Mouse (Mus musculus) A20 (cell line): ENCODE results near the gene Eef1akmt3.
A peak's percentile ranks its signal among the peaks of the same experiment; 100 is the strongest.

Experiments used
- DNase-seq: peaks from one replicate; pipeline ENCODE4 v3.0.0-alpha.2; 2011; ENCODE audit warnings: low read depth, low spot score

The Eef1akmt3 gene

GRCm38 (mm10) chr10:127050119-127050474 is 8.8 kb upstream of the Eef1akmt3 start:
- DNase-seq, result no peak

GRCm38 (mm10) chr10:127049395-127050118 is 8.2 kb upstream of the Eef1akmt3 start:
- no peak for DNase-seq

GRCm38 (mm10) chr10:127048608-127049394 is 7.5 kb upstream of the Eef1akmt3 start:
- DNase-seq, result no peak

- DNase-seq, result no peak
Measured at GRCm38 (mm10) chr10:127047954-127048353, 6.6 kb upstream of the Eef1akmt3 start, which contains the start of gene Cyp27b1. Gene Cyp27b1 (plus strand): TSS chr10:127048250.

- DNase-seq, result no peak
Measured at GRCm38 (mm10) chr10:127043187-127043586, 1.9 kb upstream of the Eef1akmt3 start.

GRCm38 (mm10) chr10:127042468-127043115 is 1.3 kb upstream of the Eef1akmt3 start:
- DNase-seq, result peak; percentile 41

- DNase-seq, result peak; percentile 96
Measured at GRCm38 (mm10) chr10:127041774-127042338, 543 bp upstream of the Eef1akmt3 start.

GRCm38 (mm10) chr10:127040569-127041214 is 621 bp downstream of the Eef1akmt3 start:
- DNase-seq, result no peak

GRCm38 (mm10) chr10:127037641-127038040 is 3.7 kb downstream of the Eef1akmt3 start:
- DNase-seq, result no peak

- no peak for DNase-seq
Measured at GRCm38 (mm10) chr10:127036273-127036672, 5.0 kb downstream of the Eef1akmt3 start.

GRCm38 (mm10) chr10:127033301-127033741 is 8.0 kb downstream of the Eef1akmt3 start:
- no peak for DNase-seq

- DNase-seq, result peak; percentile 92
Measured at GRCm38 (mm10) chr10:127030336-127031296, 10.7 kb downstream of the Eef1akmt3 start, which contains the start of gene Tsfm. Gene Tsfm (minus strand): TSS chr10:127030840.

GRCm38 (mm10) chr10:127018422-127018821 is 22.9 kb downstream of the Eef1akmt3 start:
- no peak for DNase-seq

GRCm38 (mm10) chr10:127017071-127017470 is 24.2 kb downstream of the Eef1akmt3 start:
- no peak for DNase-seq

GRCm38 (mm10) chr10:127016488-127016887 is 24.8 kb downstream of the Eef1akmt3 start:
- DNase-seq, result no peak

- DNase-seq, result no peak
Measured at GRCm38 (mm10) chr10:127003806-127004205, 37.5 kb downstream of the Eef1akmt3 start.

GRCm38 (mm10) chr10:127003334-127003733 is 38.0 kb downstream of the Eef1akmt3 start:
- no peak for DNase-seq

- DNase-seq, result no peak
Measured at GRCm38 (mm10) chr10:127002765-127003164, 38.5 kb downstream of the Eef1akmt3 start.

GRCm38 (mm10) chr10:127002056-127002455 is 39.3 kb downstream of the Eef1akmt3 start:
- DNase-seq, result peak; percentile 59

GRCm38 (mm10) chr10:127001297-127001696 is 40.0 kb downstream of the Eef1akmt3 start:
- no peak for DNase-seq
